Mouse (Mus musculus) stomach, postnatal 0 days (tissue): ENCODE data around the gene 4930486L24Rik.

ENCODE experiments used
- CTCF ChIP-seq: IDR thresholded peaks from 2 replicates; pipeline ENCODE4 v1.5.1; 2016; ENCODE audit warnings: antibody characterized with exemption, low read depth, mild to moderate bottlenecking, moderate library complexity
- EP300 ChIP-seq: optimal IDR thresholded peaks from 2 replicates; pipeline ENCODE3; 2016; ENCODE audit warnings: antibody characterized with exemption

DNA sequence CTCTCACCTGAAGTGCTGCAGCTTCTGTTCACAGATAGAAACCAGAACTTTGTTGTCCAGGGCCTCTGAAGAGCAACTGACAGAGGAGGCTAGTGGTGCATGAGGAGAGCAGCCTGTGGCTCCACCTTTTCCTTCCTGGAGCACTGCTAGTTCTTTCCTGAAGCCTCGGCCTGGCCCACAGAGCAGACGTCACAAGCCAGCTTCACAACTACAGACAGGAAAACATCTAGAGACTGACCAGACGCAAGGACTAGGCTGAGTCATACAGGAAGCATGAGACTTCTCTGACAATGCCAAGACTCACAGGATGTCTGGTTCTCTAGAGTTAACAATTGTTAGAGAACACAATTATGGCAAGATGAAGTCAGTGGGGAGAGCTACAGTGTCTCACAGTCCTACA, 33.1 kb upstream of the 4930486L24Rik start, which contains the start of gene Ctla2b:
- no peak for TF ChIP-seq CTCF
- TF ChIP-seq EP300: no peak
